Mouse (Mus musculus) embryonic stem cell, embryonic (primary cell): ENCODE results near the gene Tex12.

ENCODE experiments used
- CTCF ChIA-PET, 4 experiments: fragments of 300-600 bp in 2 of 4; fragments of 350-600 bp in 2 of 4; sonication (Branson Sonifier 250); formaldehyde crosslinking; loops; one replicate each; lab custom pipeline; 2022; ENCODE audit warnings: inconsistent platforms in 2 of 4; lab: Charles Lee
- POLR2A ChIA-PET, 4 experiments: fragments of 300-600 bp in 2 of 4; fragments of 350-600 bp in 2 of 4; sonication (Branson Sonifier 250); formaldehyde crosslinking; loops; one replicate each; lab custom pipeline; 2022; ENCODE audit warnings: antibody characterized with exemption in 4 of 4, inconsistent platforms in 1 of 4; lab: Charles Lee

The Tex12 gene

DNA sequence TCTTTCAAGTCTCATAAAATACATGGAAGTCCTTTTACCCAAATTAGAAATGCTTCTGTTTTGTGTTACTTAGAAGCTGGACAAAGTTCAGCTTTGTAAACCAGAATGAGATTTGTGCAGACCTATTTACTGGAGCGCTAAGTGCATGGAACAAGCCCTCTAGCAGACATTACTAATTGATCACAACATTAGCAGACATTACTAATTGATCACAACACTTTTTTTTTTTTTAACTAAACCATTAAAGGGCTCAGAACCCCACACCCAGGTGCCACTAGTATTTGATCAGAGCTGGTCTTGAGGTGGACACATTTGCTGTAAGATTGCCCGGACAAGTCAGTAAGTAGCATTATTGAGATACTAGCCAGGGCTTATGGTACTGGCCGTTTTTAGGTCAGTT is 27.3 kb downstream of the Tex12 start:
- POLR2A ChIA-PET = interaction anchor here in 2 of 4 experiments (0.7 kb wide), 2 partner anchors 103 to 159 kb away, joined by 3 read pairs; no protein-coding TSS in a partner anchor
- CTCF ChIA-PET = interaction anchor here in 2 of 4 experiments (0.6 to 1.3 kb wide), 3 partner anchors 71 to 163 kb away, joined by 3 to 12 read pairs (median 3); no protein-coding TSS in a partner anchor

DNA sequence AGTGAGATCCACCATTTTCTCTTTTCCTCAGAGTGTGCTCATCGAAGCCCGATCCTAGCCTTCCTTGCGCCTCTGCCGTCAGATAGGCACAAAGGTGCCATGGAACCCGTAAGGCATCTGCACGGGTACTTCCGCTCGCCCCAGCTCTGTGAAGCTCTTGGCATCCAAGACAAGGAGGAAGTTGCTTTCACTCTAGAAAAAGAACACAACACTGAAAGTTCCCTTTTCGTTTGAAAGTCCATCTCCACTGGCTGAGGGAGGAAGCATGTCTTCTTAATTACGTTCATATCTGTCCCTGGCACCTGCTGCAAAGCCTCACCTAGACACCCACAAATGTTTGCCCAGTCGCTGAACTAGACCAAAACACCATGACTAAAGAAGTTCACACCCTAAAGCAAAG is 27.8 kb downstream of the Tex12 start:
- ChIA-PET POLR2A (interaction anchor here in 2 of 4 experiments (0.7 kb wide), 2 partner anchors 103 to 160 kb away, joined by 3 read pairs; no protein-coding TSS in a partner anchor), CTCF (interaction anchor here in 2 of 4 experiments (0.6 to 1.3 kb wide), 4 partner anchors 71 to 162 kb away, joined by 3 to 12 read pairs (median 3); no protein-coding TSS in a partner anchor)

DNA sequence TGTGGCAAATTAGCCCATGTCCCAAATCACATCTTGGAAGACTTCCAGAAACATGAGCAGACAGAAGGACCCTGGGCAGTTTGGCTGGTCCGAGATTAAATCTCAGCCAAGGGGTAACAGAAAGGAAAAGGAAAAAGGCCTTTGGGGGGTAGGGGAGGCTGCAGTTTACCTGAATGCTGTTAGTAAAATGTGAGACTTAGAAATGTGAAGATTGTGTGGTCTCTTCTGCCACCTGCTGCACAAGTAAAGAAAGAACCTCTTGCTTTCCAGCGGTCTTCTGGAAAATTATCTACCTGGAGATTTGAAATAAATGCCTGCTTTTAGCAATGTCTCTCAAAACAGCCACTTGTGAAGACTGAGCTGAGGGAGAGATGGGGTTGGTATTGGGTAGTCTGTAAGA is 30.2 kb downstream of the Tex12 start:
- ChIA-PET POLR2A (interaction anchor here in 1 of 4 experiments (1.0 to 1.2 kb wide), 2 partner anchors 89 to 92 kb away, joined by 3 to 4 read pairs; no protein-coding TSS in a partner anchor), CTCF (interaction anchor here in 2 of 4 experiments (0.9 to 1.1 kb wide), 3 partner anchors 78 to 87 kb away, joined by 3 to 5 read pairs (median 4); no protein-coding TSS in a partner anchor)

DNA sequence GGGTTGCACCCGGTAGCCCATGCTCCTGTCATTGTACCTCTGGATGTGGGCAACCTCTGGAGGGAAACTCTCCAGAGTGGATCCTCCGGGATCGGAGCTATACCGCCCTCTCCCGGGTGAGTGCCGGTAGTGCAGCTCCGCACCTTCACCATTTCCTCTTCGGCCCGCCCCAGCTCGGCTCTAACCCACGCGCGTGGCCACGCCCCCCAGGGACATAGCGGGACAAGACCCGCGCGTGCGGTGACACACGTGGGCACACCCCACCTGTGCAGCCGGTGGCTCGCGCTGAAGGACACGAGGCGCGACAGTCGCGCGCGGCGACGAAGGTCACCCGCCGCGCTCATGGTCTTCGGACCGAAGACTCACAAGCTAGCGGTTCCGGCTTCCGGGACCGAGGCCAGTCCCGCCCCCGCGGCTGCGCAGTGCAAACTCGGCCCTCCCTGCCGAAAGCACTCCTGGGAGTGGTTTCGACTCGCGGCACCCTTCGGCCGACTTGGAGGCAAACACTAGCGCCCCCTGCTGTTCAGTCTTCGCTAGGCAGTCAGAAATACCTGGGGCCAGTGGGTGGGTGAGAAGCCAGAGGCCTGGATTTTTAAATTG is 32.7 kb downstream of the Tex12 start, which contains the start of gene Pts:
Gene Pts, minus strand, starts transcription at position 432 of the 600 bp plus-strand sequence.
- CTCF ChIA-PET = interaction anchor here (0.6 to 4.8 kb wide), 116 partner anchors 8 to 1043 kb away, joined by 3 to 93 read pairs (median 5); partner anchors contain the start of genes Il18 (in 3 of the 4), Bco2 (in 2 of the 4), Sdhd (in 2 of the 4) and Timm8b (in 2 of the 4)
- POLR2A ChIA-PET = interaction anchor here (0.5 to 2.8 kb wide), 70 partner anchors 9 to 1042 kb away, joined by 3 to 18 read pairs (median 4); partner anchors contain the start of genes Timm8b (in 3 of the 4), Sdhd (in 2 of the 4), Ttc12 (in 2 of the 4) and Fdxacb1 (in 1 of the 4)

DNA sequence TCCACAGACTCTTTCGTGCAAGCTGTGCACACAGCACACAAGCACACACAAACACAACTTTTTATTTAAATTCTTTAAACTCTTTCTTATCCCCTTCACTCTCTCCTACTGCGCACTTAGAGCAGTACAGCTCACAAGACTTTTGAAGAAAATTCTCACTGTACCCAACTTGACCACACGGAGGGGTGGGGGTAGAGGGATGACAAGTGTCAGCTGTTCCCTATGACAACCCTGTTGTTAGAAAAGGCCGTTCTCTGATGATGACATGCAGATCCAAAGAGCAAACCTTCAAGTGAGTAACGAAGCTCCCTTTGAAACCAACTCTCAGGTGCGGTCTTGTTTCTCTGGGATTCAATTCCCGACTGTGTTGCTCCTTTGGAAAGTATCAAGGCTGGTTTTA is 33.3 kb downstream of the Tex12 start:
- POLR2A ChIA-PET = interaction anchor here (0.5 to 2.8 kb wide), 56 partner anchors 9 to 1042 kb away, joined by 3 to 18 read pairs (median 4); partner anchors contain the start of genes Sdhd (in 2 of the 4), Timm8b (in 2 of the 4), Ttc12 (in 2 of the 4) and Fdxacb1 (in 1 of the 4)

DNA sequence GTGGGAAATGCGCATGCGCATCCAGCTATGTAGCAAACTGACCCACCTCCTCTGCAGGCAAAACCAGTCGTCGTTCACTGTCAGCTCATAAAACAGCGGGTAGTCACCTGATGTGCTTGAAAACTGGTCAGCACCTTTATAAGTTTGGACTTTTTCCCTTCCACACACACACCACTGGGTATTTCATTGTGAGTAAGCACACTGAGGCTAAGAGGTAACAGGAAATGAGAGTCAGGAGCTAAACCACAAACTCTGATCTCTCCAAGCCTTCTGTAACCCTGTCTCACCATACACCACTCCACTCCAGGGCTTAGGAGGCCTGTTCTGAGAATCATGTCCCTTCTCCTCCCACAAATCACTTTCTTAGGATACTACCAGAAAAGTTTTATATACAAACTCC is 35.5 kb downstream of the Tex12 start:
- CTCF ChIA-PET = interaction anchor here in 2 of 4 experiments (0.8 to 4.8 kb wide), 5 partner anchors 62 to 81 kb away, joined by 3 to 93 read pairs (median 6); no protein-coding TSS in a partner anchor
- POLR2A ChIA-PET = interaction anchor here in 2 of 4 experiments (0.5 to 1.8 kb wide), 8 partner anchors 20 to 1444 kb away, joined by 3 to 7 read pairs (median 4); partner anchors contain the start of gene Plet1 (in 1 of the 2)

More for the DNA sequence above, 33.3 kb downstream of the Tex12 start:
- CTCF ChIA-PET = interaction anchor here (0.7 to 4.8 kb wide), 99 partner anchors 9 to 1043 kb away, joined by 3 to 93 read pairs (median 5); partner anchors contain the start of genes Il18 (in 3 of the 4), Bco2 (in 2 of the 4), Sdhd (in 2 of the 4) and Timm8b (in 2 of the 4)

DNA sequence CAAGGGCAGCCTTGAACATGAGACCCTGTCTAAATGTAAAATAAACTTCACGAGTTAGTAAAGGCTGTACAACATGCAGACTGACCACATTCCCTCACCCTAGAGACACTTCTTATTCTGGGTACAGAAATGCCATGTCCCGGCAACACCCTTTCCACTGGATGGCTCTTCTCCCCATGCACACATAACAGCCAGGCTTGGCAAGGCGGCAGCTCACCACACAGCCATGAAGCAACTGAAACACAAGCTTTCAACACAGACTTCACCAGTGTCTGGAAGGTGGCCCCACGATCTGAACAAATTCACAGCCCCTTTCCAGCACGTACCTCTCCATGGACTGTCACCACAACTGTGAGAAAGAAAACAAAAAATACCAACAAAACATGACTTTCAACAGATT is 36.2 kb downstream of the Tex12 start:
- CTCF ChIA-PET = interaction anchor here in 2 of 4 experiments (1.0 to 4.8 kb wide), 4 partner anchors 62 to 81 kb away, joined by 5 to 93 read pairs (median 6); no protein-coding TSS in a partner anchor
- POLR2A ChIA-PET = interaction anchor here in 2 of 4 experiments (0.5 to 1.8 kb wide), 7 partner anchors 20 to 1443 kb away, joined by 3 to 7 read pairs (median 4); partner anchors contain the start of gene Plet1 (in 1 of the 2)

DNA sequence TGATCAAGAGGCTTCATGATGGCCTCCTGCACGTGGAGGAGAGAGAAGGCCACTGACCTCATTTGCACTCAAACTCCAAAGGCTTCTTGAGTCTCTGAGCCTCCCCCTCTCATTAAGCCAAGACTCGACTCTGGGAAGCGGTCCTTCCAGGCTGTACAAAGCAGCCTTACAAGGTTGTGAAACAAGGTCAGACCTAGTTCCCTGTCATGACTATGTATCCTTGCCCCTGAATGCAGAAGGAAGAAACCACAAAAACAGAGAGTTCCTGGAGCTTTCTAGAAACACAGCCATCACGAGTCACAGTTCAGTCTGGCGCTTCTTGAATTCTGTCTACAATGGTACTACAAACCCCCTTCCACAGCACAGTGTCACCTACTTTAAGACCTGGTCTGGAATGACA is 38.6 kb downstream of the Tex12 start:
- ChIA-PET CTCF (interaction anchor here in 2 of 4 experiments (0.7 to 1.0 kb wide), 2 partner anchors 59 to 70 kb away, joined by 3 read pairs; no protein-coding TSS in a partner anchor), POLR2A (no interaction called here)

DNA sequence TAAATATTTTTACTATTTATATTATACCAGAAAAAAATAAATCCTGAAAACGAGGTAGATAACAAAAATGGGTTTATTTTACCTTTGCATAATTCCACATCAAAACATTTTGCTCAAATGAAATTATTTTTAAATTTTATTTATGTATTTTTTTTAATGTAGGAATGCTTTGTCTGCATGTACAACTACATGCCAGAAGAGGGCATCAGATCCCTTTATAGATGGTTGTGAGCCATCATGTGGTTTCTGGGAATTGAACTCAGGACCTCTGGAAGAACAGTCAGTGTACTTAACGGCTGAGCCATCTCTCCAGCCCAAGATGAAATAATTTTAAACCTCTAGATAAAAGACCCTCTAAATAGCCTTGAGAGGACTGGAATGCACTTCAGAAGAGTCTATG is 39.6 kb downstream of the Tex12 start:
- ChIA-PET CTCF (interaction anchor here in 1 of 4 experiments (2.3 kb wide), 1 partner anchor 69 kb away, joined by 5 read pairs; no protein-coding TSS in a partner anchor), POLR2A (no interaction called here)

DNA sequence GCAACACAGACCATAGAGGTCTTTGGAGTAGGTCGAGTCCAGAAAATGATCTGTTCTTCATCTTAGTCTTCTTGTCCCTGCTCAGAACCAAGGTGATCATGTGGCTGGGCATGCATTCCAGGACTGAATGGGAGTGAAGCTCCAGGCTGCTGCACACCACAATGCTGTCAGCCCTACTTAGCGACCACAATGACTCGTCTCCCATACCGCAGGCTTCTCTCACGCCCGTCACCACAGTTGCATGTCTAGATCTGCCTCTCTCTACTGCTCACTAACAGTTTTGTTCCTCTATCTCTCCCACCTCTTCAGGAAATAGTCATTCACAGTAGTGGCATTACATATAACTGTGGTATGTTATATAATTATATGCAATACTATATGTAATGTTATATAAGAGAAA is 40.4 kb downstream of the Tex12 start:
- CTCF ChIA-PET = interaction anchor here in 2 of 4 experiments (0.5 to 2.3 kb wide), 2 partner anchors 8 to 68 kb away, joined by 4 to 5 read pairs; partner anchors contain the start of gene Pts (in 1 of the 2)
- POLR2A ChIA-PET = no interaction called here

DNA sequence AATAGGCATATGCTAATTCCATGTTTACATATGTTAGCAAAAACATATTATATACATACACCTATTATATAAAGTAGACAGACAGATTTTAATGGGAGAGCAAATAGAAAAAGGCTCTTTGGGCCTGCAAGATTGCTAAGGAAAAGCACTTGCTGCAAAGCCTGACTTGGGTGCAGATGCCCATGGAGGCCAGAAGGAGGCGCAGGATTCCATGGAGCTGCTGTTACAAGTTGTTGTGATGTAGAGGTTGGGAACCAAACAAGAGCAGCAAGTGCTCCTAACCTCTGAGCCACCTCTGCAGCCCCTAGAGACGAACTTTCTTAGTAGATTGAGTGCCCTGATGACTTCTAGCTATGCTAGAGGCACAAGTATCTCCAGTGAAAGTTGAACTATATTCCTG is 42.3 kb downstream of the Tex12 start:
- ChIA-PET POLR2A (interaction anchor here in 3 of 4 experiments (0.5 to 1.3 kb wide), 4 partner anchors 9 to 75 kb away, joined by 3 to 5 read pairs (median 4); partner anchors contain the start of gene Pts (in 2 of the 3)), CTCF (interaction anchor here (0.7 to 3.5 kb wide), 16 partner anchors 9 to 202 kb away, joined by 3 to 34 read pairs (median 4); partner anchors contain the start of gene Pts (in 4 of the 4))

DNA sequence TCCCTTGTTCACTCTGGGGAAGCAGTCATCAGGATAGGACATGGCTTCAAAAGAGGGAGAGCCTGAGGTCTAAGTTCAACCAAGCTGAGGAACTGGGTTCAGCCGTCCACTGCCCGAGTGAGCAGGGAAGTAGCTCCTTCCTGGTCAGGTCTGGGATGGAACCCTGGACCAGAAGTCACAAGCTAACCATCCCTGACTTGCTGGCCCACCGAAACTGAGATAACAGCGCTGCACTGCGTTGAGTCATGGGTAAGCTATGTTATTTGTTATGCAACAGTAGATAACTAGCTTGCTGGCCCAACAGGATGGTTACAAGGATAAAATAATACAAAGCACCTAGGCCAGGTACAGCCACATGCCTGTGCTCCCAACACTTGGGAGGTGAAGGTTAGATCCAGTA is 45.7 kb downstream of the Tex12 start:
- POLR2A ChIA-PET = interaction anchor here in 1 of 4 experiments (0.6 to 1.0 kb wide), 2 partner anchors 63 to 66 kb away, joined by 3 read pairs; no protein-coding TSS in a partner anchor
- CTCF ChIA-PET = interaction anchor here in 2 of 4 experiments (1.1 kb wide), 2 partner anchors 13 to 53 kb away, joined by 3 to 4 read pairs; partner anchors contain the start of gene Pts (in 1 of the 2)

DNA sequence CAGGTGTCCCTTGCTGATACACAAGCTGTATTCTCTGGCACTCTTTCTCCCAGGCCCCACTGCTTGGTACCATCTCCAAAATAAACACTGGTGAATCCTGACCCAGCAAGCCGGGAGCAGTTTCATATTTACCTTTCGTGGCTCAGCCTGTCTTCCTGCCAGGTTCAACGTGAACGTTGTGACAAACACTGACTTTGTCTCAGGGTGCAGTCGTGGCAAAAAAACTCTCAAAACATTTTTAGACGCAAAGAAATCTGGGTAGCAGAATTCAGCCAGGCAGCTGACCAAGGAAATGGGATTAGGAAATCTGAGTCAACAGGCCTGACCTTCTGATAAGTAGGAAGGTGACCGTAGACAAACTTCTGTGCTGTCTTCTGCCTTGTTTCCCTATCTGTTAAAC is 53.6 kb downstream of the Tex12 start:
- ChIA-PET POLR2A (interaction anchor here in 1 of 4 experiments (0.8 to 1.1 kb wide), 3 partner anchors 14 to 96 kb away, joined by 3 to 5 read pairs (median 3); partner anchors contain the start of genes Plet1, Sdhd and Timm8b), CTCF (interaction anchor here in 1 of 4 experiments (1.0 kb wide), 1 partner anchor 13 kb away, joined by 3 read pairs; the partner anchor contains the start of gene Plet1)
